Mouse (Mus musculus): ENCODE results near the gene Pcyt1a.

DNA sequence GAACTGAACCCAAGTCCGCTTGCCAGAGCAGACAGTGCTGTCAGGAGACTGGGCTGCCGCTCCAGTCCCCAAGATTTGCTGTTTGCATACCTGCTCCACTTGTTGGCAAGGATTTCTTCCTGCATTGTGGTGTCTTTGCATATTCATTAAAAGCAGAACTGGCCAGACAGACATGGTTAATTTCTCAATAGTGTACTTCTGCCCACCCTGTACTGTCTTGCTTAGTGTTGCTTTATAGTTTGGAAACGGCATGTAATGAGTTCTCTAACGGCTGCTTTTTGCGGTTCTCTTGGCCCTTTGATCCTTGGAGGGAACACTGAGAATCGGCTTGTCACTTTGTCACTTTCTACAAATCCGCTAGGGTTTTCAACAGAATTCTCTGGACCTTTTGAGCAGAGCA, 70.7 kb downstream of the Pcyt1a start:
- no peak for TF ChIP-seq USF1 (IDR thresholded peaks at IDR 0.05; ENCODE audit: low read depth)
- no peak for TF ChIP-seq CTCF (IDR thresholded peaks at IDR 0.05; ENCODE audit: control insufficient read depth, insufficient read depth, insufficient read length)
- no peak for TF ChIP-seq CEBPB (IDR thresholded peaks at IDR 0.05; ENCODE audit: low read depth)
- no peak for TF ChIP-seq MYOG (IDR thresholded peaks at IDR 0.05; ENCODE audit: control insufficient read depth, extremely low read depth, insufficient read length)
- TF ChIP-seq MYOD1 (IDR thresholded peaks at IDR 0.05; ENCODE audit: control insufficient read depth, insufficient read length, low read depth) = no peak

Measured in C2C12 (cell line).